Mouse (Mus musculus): ENCODE data around the gene Prcd.

- TF ChIP-seq CTCF (IDR thresholded peaks at IDR 0.05; ENCODE audit: low read depth) (no peak), EP300 (IDR thresholded peaks at IDR 0.05; ENCODE audit: low read depth) (no peak)
Measured at GRCm38 (mm10) chr11:116665289-116665688, 12.0 kb downstream of the Prcd start.
